Mouse (Mus musculus): Measurements from ENCODE around the gene Gm12216. TPM values are rescaled to one million over a fixed set of nuclear protein-coding genes. Genes with fewer than 3 reads are reported as not detected.

Gm12216 gene
- total RNA-seq, 2 experiments from 2014 or later, result 8.0 to 9.5 TPM

DNA sequence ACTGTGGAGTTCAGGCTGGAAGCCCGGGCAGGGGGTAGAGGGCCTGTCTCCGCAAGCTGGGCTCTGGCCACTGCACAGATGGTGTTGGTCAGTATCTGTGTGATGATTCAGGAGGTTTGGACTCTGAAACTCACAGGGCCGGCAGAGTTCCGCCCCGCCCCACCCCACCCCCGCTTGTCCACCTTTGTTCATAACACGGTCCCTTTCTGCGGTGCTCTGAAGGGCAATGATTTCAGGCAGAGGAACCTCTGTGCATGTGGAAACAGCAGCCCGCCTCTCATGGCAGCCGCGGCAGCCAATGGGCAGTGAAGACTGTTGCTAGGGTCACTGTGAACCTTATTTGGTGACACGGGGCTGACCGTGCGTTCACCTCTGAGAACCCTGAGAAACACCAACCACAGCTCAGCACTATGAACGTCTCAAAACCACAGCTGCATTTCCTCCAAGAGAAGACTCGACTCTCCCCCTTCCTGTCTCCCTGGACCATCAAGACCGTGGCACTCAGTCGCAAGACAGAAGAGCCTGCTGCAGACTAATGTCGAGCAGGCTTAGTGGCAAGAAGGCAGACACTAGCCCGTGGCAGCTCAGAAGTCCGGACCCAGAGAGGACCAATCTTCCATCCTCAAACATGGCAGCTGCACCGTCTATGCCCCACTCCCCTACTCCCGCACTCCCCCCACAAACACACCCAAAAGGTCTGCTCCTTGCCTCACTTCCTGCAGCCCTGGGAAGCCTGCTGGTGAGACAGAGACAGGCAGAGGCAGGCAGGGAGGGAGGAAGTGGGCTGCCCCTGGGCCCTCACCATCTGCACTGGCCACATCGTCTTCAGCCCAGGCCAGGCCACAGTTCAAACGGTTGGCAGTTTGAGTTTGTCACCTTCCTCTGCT lies 64.1 kb downstream of the Gm12216 start:
- no peak for DNase-seq

DNA sequence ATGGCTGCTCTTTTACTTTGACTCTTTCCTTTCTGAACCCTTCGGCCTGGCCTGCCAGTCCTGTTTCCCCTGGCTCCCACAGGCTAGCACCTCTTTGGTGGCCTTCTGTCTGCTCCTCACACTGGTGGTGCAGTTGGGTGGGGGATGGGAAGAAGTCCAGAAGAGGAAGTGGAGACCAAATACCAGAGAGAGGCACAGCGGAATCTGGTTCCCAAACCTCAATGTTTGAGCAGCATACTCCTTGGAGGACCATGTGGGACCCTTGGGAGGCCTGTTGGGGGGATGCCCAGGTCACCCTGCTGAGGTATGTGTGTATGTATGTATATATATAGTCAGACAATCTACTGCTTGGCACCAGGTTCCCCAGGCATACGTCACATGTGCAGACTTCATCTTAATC lies 65.0 kb downstream of the Gm12216 start:
- peak in 1 of 2 experiments; percentile 12 for DNase-seq

- peak; percentile 36 to 40 for DNase-seq
Observed at GRCm38 (mm10) chr11:53792986-53793385, 66.1 kb downstream of the Gm12216 start.

GRCm38 (mm10) chr11:53789277-53789676 lies 69.8 kb downstream of the Gm12216 start:
- DNase-seq, result no peak

- DNase-seq, result no peak
Observed at GRCm38 (mm10) chr11:53788196-53788595, 70.9 kb downstream of the Gm12216 start.

- DNase-seq, result no peak
Observed at GRCm38 (mm10) chr11:53786058-53787031, 72.7 kb downstream of the Gm12216 start.

DNA sequence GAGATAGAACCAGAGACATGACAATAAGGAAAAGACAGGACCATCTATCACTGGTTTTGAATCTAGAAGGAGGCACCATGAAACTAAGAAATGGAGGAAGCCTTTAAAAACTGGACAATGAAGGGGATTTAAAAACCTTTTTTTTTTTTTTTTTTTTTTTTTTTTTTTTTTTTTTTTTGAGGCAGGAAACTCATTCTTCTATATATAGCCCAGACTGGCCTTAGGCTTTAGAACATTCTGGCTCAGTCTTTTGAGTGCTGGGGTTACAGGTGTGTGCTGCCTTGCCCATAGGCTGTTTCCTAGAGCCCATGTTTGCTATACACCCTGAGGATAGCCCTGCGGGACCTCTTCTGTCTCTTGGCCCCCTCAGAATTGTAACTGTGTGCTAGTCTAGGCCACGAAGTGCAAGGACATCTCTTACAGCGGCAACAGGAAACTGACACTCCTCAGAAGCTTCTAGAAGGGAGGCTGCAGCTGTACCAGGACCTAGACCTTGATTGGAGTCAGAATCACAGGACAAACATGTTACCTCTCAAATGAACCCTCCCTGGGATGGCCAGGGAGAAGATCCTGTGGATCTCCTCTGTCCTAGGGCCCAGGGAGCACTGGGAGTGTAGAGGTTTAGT lies 73.6 kb downstream of the Gm12216 start:
- no peak for DNase-seq

GRCm38 (mm10) chr11:53783288-53783687 lies 75.8 kb downstream of the Gm12216 start:
- DNase-seq, result no peak

DNA sequence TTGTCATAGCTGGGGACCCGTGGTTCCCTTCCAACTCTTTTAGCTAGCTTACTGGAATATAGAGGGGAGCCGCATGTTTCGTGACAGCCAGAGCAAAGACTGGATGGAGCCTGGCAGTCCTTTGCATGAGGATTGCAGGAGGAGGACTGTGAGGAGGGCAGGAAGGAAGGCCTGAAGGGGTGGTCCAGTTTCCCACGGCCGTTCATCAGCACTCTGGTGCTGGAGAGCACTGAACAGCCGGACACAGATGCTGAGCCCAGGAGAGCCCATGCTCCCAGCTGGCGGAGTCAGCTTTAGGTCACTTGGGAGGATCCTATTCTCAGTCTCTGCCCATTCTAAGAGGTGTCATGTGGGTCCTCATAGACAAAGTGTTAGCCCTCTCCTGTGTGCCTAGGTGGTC lies 77.1 kb downstream of the Gm12216 start:
- no peak for DNase-seq

DNA sequence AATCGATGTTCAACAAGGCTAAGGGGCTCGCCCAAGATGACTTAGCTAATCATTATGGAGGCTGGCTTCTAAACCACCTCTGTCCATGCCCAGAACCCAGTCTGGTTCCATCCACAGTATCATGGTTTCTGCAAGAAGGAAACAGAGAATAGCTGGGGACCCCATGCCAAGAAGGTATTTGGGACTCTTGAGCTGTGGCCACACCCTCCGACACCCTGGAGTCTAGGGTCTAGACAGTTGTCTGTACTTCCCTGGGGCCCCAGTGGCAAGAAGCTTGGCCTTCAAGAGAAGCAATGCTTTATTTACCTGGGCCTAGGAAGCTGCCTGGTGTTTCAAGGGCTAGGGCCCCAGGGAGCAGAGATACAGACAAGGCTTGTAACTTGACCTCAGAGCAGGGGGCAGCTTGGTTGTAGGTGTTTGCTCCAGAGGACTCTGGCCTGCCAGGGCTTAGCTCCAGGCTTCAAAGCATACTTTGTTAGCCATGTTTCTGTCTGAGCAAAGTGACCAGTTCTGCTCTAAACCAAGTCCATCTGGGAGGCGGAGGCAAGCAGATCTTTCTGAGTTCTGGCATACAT lies 77.8 kb downstream of the Gm12216 start:
- no peak for DNase-seq

GRCm38 (mm10) chr11:53780262-53780661 lies 78.8 kb downstream of the Gm12216 start:
- no peak for DNase-seq

DNA sequence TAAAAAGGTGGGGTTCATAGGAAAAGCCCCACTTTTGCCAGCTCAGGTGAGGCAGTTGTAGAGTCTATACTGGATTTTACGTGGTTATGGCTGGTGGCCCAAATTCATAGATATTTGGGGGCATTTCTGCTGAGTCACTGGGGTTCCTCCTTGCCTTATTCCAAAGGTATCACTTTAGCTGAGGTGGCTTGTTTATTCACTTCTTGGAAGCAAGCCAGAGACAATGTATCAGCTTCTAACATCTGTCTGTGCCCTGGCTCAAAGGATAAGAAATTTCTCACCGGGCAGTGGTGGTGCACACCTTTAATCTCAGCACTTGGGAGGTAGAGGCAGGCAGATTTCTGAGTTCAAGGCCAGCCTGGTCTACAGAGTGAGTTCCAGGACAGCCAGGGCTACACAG lies 79.2 kb downstream of the Gm12216 start:
- no peak for DNase-seq

DNA sequence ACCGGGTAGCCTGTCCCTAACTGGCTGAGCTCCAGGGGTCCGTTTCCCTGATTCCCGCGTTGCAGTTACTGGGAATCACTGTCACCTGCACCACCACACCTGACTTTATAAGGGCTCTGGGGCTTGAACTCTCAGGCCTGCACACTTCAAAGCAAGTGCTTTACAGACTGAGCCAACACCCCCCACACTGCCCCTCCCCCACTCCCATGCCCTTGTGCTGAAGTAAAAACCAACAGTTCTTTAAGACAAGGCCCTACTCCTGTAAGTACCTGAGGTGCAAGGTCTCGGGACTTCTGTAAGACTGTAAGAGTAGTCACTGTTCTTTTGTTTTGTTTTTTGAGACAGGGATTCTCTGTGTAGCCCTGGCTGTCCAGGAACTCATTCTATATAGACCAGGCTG lies 80.6 kb downstream of the Gm12216 start:
- DNase-seq, result no peak

- DNase-seq, result no peak
Observed at GRCm38 (mm10) chr11:53777736-53778135, 81.3 kb downstream of the Gm12216 start.

DNA sequence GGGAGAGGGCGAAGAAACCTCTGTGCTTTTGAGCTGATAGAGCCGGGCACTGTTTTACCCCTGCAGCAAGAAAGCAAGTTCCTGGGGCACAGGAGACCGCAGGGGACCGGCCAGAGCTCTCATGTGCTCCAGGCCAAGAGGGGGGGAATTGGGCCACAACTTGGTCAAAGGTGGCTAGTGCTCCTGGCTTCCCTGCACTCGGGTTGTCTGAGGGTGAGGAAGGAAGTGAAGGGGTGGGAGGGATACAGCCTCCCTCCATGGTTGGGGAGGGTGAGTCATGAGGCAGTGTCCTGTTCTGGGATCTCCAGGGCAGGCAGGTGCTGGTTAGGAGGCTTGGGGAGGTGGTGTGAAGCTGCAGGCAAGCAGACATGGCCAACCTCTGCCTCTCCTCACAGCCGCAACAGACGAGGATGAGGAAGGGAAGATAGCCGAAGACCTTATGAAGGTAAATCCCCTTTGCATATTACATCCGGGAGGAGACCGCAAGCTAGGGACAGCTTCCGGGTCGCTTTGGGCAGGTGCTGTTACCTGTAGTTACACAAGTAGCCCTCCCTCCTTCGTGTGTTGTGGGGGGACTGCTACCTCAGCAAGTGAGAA lies 84.3 kb downstream of the Gm12216 start:
- DNase-seq, result no peak

DNA sequence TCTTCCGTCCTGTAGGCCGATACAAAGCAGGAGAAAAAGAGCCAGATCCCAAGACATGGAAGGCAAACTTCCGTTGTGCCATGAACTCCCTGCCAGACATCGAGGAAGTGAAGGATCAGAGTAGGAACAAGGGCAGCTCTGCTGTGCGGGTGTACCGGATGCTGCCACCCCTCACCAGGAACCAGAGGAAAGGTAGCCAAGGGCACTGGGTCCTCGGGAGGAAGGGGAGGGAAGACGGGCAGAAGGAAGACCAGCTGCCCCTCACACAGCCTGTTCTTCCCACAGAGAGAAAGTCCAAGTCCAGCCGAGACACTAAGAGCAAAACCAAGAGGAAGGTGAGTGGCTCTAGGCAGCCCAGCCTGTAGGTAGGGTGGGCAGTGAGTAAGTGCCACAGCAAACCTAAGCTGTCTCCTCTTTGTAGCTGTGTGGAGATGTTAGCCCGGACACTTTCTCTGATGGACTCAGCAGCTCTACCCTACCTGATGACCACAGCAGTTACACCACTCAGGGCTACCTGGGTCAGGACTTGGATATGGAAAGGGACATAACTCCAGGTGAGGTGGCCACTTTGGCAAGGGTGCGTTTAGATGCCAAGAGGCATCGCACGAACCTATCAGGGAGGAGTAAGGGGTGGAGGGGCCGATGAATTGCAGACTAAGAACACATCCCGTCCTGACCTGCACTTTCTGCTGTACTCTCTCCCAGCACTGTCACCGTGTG lies 85.3 kb downstream of the Gm12216 start:
- no peak for DNase-seq

DNA sequence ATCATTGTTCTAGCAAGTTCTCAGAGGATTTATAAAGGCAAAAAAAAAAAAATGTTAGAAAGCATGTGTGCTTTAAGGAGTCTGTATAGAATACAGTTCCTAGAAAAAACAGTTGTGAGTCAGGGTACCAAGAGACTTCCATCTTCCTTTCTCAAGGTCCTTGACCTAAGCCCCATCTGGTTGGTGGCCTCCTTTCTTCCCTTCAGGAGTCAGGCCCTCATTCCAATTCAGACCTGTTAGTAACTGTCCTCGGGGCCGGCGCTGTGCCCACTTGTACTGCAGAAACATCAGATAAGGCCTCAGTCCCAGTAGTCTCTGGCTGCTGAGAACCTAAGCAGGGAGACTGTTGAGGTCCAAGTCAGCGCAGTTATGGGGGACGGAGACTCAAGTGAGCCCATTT lies 86.0 kb downstream of the Gm12216 start, which contains the start of gene Gm17334:
TSS of gene Gm17334 (minus strand) at position 101 of the 400 bp plus-strand sequence.
- no peak for DNase-seq

GRCm38 (mm10) chr11:53772536-53772935 lies 86.5 kb downstream of the Gm12216 start:
- DNase-seq, result no peak

DNA sequence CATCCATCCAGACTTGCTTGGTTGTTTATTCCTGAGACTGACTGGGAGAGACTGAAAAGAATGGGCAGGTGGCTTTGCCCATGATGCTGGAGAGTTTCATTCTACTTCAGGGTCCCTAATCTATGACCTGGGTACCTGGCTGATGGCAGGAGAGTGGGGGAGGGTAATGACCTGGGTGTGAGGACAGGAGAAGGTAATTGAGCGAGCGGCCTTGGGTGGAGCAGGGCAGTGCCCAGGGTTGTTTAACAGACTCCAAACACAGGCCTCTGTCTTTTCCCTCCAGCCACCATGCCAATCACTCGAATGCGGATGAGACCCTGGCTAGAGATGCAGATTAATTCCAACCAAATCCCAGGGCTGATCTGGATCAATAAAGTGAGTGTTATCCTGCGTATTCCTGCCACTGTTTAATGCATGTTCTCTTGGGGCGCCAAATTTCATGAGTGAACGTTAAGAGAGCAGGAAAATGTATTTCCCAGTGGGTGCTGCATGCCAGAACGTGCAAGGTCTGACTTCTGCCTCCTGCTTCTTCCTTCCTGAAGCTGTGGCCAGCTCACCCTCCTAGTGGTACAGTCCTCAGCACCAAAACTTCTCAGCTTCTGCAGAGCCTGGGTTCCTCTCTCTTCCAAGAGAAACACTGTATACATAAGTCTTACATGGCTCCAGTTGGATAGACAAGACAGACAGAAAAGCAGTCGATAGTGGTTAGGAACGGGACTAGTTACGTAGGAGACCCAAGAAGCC lies 87.9 kb downstream of the Gm12216 start:
- DNase-seq, result no peak

DNA sequence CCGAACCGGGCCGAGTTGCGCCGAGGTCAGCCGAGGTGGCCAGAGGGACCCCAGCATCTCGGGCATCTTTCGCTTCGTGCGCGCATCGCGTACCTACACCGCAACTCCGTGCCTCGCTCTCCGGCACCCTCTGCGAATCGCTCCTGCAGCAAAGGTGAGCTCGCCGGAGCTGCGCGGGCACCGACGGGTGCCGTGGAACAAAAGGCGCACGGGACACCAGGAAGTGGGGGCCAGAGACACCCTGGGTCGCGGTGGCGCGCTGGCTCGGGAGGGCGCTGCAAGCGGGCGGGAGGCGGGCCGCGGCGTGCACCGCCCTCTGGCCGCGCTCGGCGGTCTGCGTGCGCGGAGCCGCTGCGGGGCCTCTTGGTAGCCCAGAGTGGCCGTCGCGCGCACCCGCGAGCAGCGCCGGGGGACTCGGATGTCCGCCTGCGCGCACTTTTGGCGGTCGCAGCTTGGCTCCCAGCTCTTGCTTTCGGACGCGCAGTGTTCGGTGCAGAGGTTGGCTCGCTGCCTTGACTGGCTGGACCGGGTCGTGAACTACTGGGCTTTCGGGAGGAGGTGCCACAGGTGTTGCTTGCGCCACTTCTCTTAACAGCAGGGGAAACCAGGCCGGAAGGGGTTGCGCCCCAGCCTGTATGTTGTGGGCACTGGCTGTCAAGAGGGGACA lies 88.8 kb downstream of the Gm12216 start:
- DNase-seq, result peak; percentile 48 to 65
